22 mouse cellular contexts compared by ENCODE assay signal in the genomic region with DNA sequence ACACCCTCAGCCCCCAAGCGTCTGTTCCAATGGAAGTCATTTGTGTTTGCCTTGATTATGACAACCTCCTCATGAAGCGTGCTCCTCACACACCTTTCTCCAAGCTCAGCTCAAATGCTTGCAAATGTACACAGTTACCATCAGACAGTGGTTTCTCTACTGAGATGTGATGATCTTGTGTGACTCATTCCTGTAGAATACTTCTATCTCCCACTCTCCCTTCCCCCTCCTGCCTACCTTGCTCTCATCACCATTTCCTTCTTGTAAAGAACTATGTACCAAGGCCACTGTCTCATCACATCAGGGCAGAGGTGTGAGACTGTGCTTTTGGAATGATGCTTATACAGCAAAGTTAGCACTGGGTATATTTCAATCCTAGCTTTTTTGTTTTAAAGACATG. TPM values are rescaled to one million over a fixed set of nuclear protein-coding genes. Genes with fewer than 3 reads are reported as not detected.
DNase-seq lines count a peak whose midpoint lies in the region; TF ChIP-seq lines count a peak whose summit lies in the region.
"Had no signal": no experiment of that assay in that cellular context is flagged by ENCODE, and none has a peak within 500 bp of the region (broad histone marks: within the 10 kb centered on the region; RNA-seq: fewer than 3 reads in every experiment).

No protein-coding gene starts in this region.

- dilution Hi-C loops in CH12.LX (cut with MboI; ENCODE audit: extremely low pct_ligation_motif_present, extremely low pct_unique_long_range_greater_than_20kb, low sequenced_read_pairs): no loop called here

- no peak for TF ChIP-seq POLR2A in CH12.LX (IDR thresholded peaks at IDR 0.05; ENCODE audit: low read depth, low read length)

- TF ChIP-seq CTCF in CH12.LX (conservative IDR thresholded peaks at IDR 0.05 in 1 of 2, IDR thresholded peaks at IDR 0.05 in 1 of 2; ENCODE audit: low read depth in 2 of 2, low read length in 2 of 2): no peak

- H3K4me2 ChIP-seq in CH12.LX (ENCODE audit: insufficient read depth, low read depth, poor library complexity, severe bottlenecking): no peak overlapping the region
- H3K4me2 ChIP-seq: forebrain, embryonic 13.5 days; heart, embryonic 12.5 days; heart, embryonic 15.5 days; hindbrain, embryonic 14.5 days; intestine, embryonic 15.5 days had no signal

- in situ Hi-C loops in CH12.LX (cut with MboI; ENCODE audit: low pct_ligation_motif_present, low pct_unique_long_range_greater_than_20kb, low sequenced_read_pairs): no loop called here

- DNase-seq in CD4-positive, CD25-positive, alpha-beta regulatory T cell, adult 2 months (ENCODE audit: low read depth, low spot score): peak; percentile 49
- DNase-seq in CH12.LX (ENCODE audit: extremely low read depth): peak; percentile 31
- peak; percentile 50 for DNase-seq in induced T-regulatory cell, adult 2 months (ENCODE audit: low read depth)
- DNase-seq in testis, postnatal 14 days (ENCODE audit: low spot score): no peak
- no peak for DNase-seq in midbrain, embryonic 10.5 days (ENCODE audit: low spot score)
- DNase-seq in gastrocnemius, adult 8-10 months (ENCODE audit: low spot score in 2 of 2): no peak
- DNase-seq: adrenal gland, postnatal 10 days; adrenal gland, postnatal 36 days; cerebellum, adult 11-12 months; cerebellum, adult 9-10 months; cerebellum, postnatal 14 days; gastrocnemius, postnatal 14 days; heart, adult 18-20 months; heart, postnatal 10 days; heart, postnatal 4 days had no signal

- peak overlapping the region in 1 of 3 experiments; percentile 11 for H3K4me3 ChIP-seq in CH12.LX (replicated peaks in 1 of 3; ENCODE audit: low read depth in 2 of 3, low read length in 2 of 3, poor library complexity in 1 of 3)
- no peak overlapping the region for H3K4me3 ChIP-seq in midbrain, embryonic 10.5 days
- H3K4me3 ChIP-seq: forebrain, embryonic 10.5 days; forebrain, embryonic 13.5 days; heart, embryonic 12.5 days; heart, embryonic 15.5 days; intestine, embryonic 15.5 days had no signal

- no peaks in the 10 kb centered on the region for H3K9me3 ChIP-seq in CH12.LX (replicated peaks; ENCODE audit: low read length)
- no peaks in the 10 kb centered on the region for H3K9me3 ChIP-seq in midbrain, embryonic 10.5 days (replicated peaks)
- H3K9me3 ChIP-seq: forebrain, embryonic 10.5 days; forebrain, embryonic 13.5 days; heart, embryonic 12.5 days; heart, embryonic 15.5 days; intestine, embryonic 15.5 days had no signal

- H3K4me1 ChIP-seq in CH12.LX (ENCODE audit: control insufficient read depth in 1 of 2, insufficient read depth in 2 of 2): peaks cover 15 to 26% of the 10 kb centered on the region in 2 experiments
- peaks cover 7% of the 10 kb centered on the region; the same call in 1 of the 2 replicates for H3K4me1 ChIP-seq in midbrain, embryonic 10.5 days
- H3K4me1 ChIP-seq: heart, embryonic 12.5 days; heart, embryonic 15.5 days; intestine, embryonic 15.5 days had no signal

- no peak overlapping the region for H3K27ac ChIP-seq in CH12.LX (ENCODE audit: insufficient read depth, low read depth)
- H3K27ac ChIP-seq in midbrain, embryonic 10.5 days (replicated peaks): no peak overlapping the region
- H3K27ac ChIP-seq: forebrain, embryonic 10.5 days; forebrain, embryonic 13.5 days; heart, embryonic 15.5 days; hindbrain, embryonic 14.5 days; hindbrain, postnatal 0 days; intestine, embryonic 15.5 days had no signal

- peak; percentile 74 for TF ChIP-seq EP300 in CH12.LX (IDR thresholded peaks at IDR 0.05; ENCODE audit: low read length)

- WGBS in midbrain, embryonic 10.5 days: 87% methylated on average over 2 of the region's 2 CpGs

- no peaks in the 10 kb centered on the region for H3K36me3 ChIP-seq in CH12.LX (replicated peaks in 1 of 2; ENCODE audit: control insufficient read depth in 1 of 2, insufficient read depth in 1 of 2, low read length in 1 of 2)
- no peaks in the 10 kb centered on the region for H3K36me3 ChIP-seq in midbrain, embryonic 10.5 days
- H3K36me3 ChIP-seq: forebrain, embryonic 10.5 days; heart, embryonic 12.5 days; heart, embryonic 15.5 days; intestine, embryonic 15.5 days had no signal

- no peak overlapping the region for H3K9ac ChIP-seq in CH12.LX (ENCODE audit: insufficient read depth, low read depth)
- H3K9ac ChIP-seq: forebrain, embryonic 13.5 days; heart, embryonic 12.5 days; heart, embryonic 15.5 days; hindbrain, embryonic 14.5 days; intestine, embryonic 15.5 days had no signal

- no peak for TF ChIP-seq RAD21 in CH12.LX (IDR thresholded peaks at IDR 0.05; ENCODE audit: low read depth, low read length)

- no peaks in the 10 kb centered on the region for H3K79me2 ChIP-seq in CH12.LX (replicated peaks; ENCODE audit: control insufficient read depth, extremely low read depth, insufficient read depth, poor library complexity, severe bottlenecking)

- no peaks in the 10 kb centered on the region for H3K27me3 ChIP-seq in CH12.LX (replicated peaks)
- H3K27me3 ChIP-seq in midbrain, embryonic 10.5 days (ENCODE audit: low read depth, poor library complexity, severe bottlenecking): no peaks in the 10 kb centered on the region
- H3K27me3 ChIP-seq: forebrain, embryonic 13.5 days; heart, embryonic 12.5 days; heart, embryonic 15.5 days; intestine, embryonic 15.5 days had no signal

TF ChIP-seq in CH12.LX, 34 proteins besides CTCF, POLR2A, EP300 and RAD21:
- TF ChIP-seq HCFC1 (IDR thresholded peaks at IDR 0.05; ENCODE audit: low read depth, low read length): no peak
- TF ChIP-seq MYC (IDR thresholded peaks at IDR 0.05; ENCODE audit: low read depth, low read length): no peak
- TF ChIP-seq TCF12 (IDR thresholded peaks at IDR 0.05; ENCODE audit: low read depth, low read length): 0 out of 2 replicates have a peak, but pooled peaks have one; percentile 22
- TF ChIP-seq NELFE (IDR thresholded peaks at IDR 0.05; ENCODE audit: low read depth, low read length): no peak
- no peak for TF ChIP-seq SIN3A (IDR thresholded peaks at IDR 0.05; ENCODE audit: low read length)
- TF ChIP-seq MXI1 (IDR thresholded peaks at IDR 0.05; ENCODE audit: low read depth, low read length): no peak
- no peak for TF ChIP-seq MEF2A (IDR thresholded peaks at IDR 0.05; ENCODE audit: borderline replicate concordance, low read depth, low read length)
- TF ChIP-seq PAX5 (IDR thresholded peaks at IDR 0.05; ENCODE audit: low read length): no peak
- TF ChIP-seq MAFK (IDR thresholded peaks at IDR 0.05; ENCODE audit: insufficient replicate concordance, low read length): no peak
- TF ChIP-seq JUND (conservative IDR thresholded peaks at IDR 0.05; ENCODE audit: low read depth, low read length): peak; percentile 93
- peak; percentile 76 for TF ChIP-seq JUN (IDR thresholded peaks at IDR 0.05; ENCODE audit: insufficient read depth, low read depth, low read length)
- no peak for TF ChIP-seq RCOR1 (conservative IDR thresholded peaks at IDR 0.05; ENCODE audit: low read depth, low read length)
- TF ChIP-seq E2F4 (IDR thresholded peaks at IDR 0.05; ENCODE audit: insufficient replicate concordance, low read depth, low read length): no peak
- 0 out of 2 replicates have a peak, but pooled peaks have one; percentile 19 for TF ChIP-seq ETS1 (conservative IDR thresholded peaks at IDR 0.05; ENCODE audit: low read depth, low read length)
- TF ChIP-seq NRF1 (IDR thresholded peaks at IDR 0.05; ENCODE audit: low read depth, low read length): no peak
- TF ChIP-seq CHD1 (IDR thresholded peaks at IDR 0.05; ENCODE audit: low read depth, low read length): no peak
- TF ChIP-seq ELF1 (IDR thresholded peaks at IDR 0.05; ENCODE audit: low read depth, low read length): no peak
- TF ChIP-seq BHLHE40 (IDR thresholded peaks at IDR 0.05; ENCODE audit: low read depth, low read length): 0 out of 2 replicates have a peak, but pooled peaks have one; percentile 14
- peak; percentile 76 for TF ChIP-seq CHD2 (IDR thresholded peaks at IDR 0.05; ENCODE audit: low read length)
- peak; percentile 90 for TF ChIP-seq IRF4 (IDR thresholded peaks at IDR 0.05; ENCODE audit: low read depth, low read length)
- TF ChIP-seq KAT2A (IDR thresholded peaks at IDR 0.05; ENCODE audit: insufficient replicate concordance, low read length): no peak
- TF ChIP-seq ZMIZ1 (IDR thresholded peaks at IDR 0.05; ENCODE audit: low read depth, low read length): no peak
- TF ChIP-seq ZC3H11A (IDR thresholded peaks at IDR 0.05; ENCODE audit: low read depth, low read length): no peak
- TF ChIP-seq TBP (conservative IDR thresholded peaks at IDR 0.05; ENCODE audit: low read depth, low read length): no peak
- no peak for TF ChIP-seq UBTF (IDR thresholded peaks at IDR 0.05; ENCODE audit: low read depth, low read length)
- TF ChIP-seq ZNF384 (IDR thresholded peaks at IDR 0.05; ENCODE audit: low read depth, low read length): no peak
- no peak for TF ChIP-seq ZKSCAN1 (IDR thresholded peaks at IDR 0.05; ENCODE audit: borderline replicate concordance, low read depth, low read length)
- TF ChIP-seq POLR2AphosphoS2 (IDR thresholded peaks at IDR 0.05; ENCODE audit: low read depth, low read length): no peak
- TF ChIP-seq MAZ (IDR thresholded peaks at IDR 0.05; ENCODE audit: low read depth, low read length): no peak
- TF ChIP-seq USF1 (IDR thresholded peaks at IDR 0.05; ENCODE audit: low read depth, low read length): no peak
- TF ChIP-seq USF2 (conservative IDR thresholded peaks at IDR 0.05; ENCODE audit: low read depth, low read length): no peak
- TF ChIP-seq GABPA (IDR thresholded peaks at IDR 0.05; ENCODE audit: insufficient replicate concordance, low read depth, low read length): no peak
- TF ChIP-seq MAX (IDR thresholded peaks at IDR 0.05; ENCODE audit: low read length): no peak
- no peak for TF ChIP-seq SMC3 (IDR thresholded peaks at IDR 0.05; ENCODE audit: low read depth, low read length)

RNA-seq across cellular contexts. Expression of gene Lars2, which starts 33.2 kb away (rescaled TPM):
- 4,255 and 15,188 TPM in 2 replicates for total RNA-seq in CH12.LX (2012; rRNA removed)
- total RNA-seq in CH12.LX (2014; rRNA removed): 4.8 and 5.1 TPM in 2 replicates
- 421 and 765 TPM in 2 replicates for polyA plus RNA-seq in CH12.LX (2012; ENCODE audit: insufficient read length, low read depth)
- polyA plus RNA-seq in midbrain, embryonic 10.5 days (2016; fragmentation: Nextera tagmentation; extraction: Ambion mirVana): 584 and 607 TPM in 2 replicates
- 1,000 to 10,000 TPM in 1 of 4 experiments, 10 to 100 TPM in 3; 45.5 to 5,411 (median 74.9) TPM for total RNA-seq in gastrocnemius, adult 8-10 months (2022)

Comparison
In these comparisons a context has a peak if more than half of its experiments do, and no peak if none do; other contexts are left out.
1. DNase-seq: peak in CD4-positive, CD25-positive, alpha-beta regulatory T cell, adult 2 months (single experiment), CH12.LX (single experiment) and induced T-regulatory cell, adult 2 months (single experiment); none in testis, postnatal 14 days (single experiment), midbrain, embryonic 10.5 days (single experiment) and gastrocnemius, adult 8-10 months (0 of 2).